Mouse (Mus musculus) frontal cortex, adult (tissue): ENCODE measurements around the gene Pip4k2c.
"Not testable (repeated sequence)": the region's sequence is repeated elsewhere in the genome, so short reads cannot be mapped to it uniquely, and the experiment has no call there.

Experiments used
- ATAC-seq: cut with Nextera tagmentation; 2 replicates; pipeline ENCODE4 v1.9.2; 2017; ENCODE audit warnings: mild to moderate bottlenecking, moderate library complexity, mixed read lengths; ENCODE audit not compliant: low TSS enrichment

Gene Pip4k2c

DNA sequence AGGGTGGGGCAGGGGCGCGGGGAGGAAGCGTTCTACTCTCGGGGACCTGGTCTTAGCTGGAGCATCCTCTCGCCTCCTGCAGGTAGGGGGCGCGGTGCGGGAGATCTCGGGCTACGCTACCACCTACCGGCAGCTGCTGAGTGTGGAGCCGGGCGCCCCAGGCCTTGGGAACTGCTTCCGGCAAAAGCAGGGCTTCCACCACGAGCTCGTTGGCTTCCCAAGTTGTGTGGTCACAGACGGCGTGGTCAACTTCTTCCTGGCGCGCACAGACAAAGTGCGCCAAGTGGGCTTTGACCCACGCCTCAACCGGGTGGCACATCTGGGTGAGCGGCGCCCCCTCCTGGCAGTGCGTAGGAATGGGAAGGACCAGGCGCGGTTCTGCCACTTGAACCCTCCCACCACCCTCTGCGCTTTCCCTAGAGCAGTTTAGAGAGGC, 40.5 kb downstream of the Pip4k2c start:
- peak; percentile 51 for ATAC-seq

DNA sequence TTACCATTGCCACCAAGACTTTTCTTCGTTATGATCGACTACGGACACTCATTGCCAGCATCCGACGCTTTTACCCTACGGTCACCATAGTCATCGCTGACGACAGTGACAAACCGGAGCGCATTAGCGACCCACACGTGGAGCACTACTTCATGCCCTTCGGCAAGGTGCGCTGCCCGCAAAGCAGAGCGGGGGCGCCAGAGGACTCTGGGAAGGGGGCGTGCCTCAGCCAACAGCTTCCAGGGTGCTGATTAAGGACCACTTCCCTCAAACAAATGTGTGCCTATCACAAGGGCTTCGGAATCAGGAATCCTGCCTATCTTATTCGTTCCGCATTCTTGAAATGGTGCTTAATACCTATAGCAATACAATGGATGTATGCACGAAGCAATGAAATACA, 41.4 kb downstream of the Pip4k2c start:
- no peak for ATAC-seq

DNA sequence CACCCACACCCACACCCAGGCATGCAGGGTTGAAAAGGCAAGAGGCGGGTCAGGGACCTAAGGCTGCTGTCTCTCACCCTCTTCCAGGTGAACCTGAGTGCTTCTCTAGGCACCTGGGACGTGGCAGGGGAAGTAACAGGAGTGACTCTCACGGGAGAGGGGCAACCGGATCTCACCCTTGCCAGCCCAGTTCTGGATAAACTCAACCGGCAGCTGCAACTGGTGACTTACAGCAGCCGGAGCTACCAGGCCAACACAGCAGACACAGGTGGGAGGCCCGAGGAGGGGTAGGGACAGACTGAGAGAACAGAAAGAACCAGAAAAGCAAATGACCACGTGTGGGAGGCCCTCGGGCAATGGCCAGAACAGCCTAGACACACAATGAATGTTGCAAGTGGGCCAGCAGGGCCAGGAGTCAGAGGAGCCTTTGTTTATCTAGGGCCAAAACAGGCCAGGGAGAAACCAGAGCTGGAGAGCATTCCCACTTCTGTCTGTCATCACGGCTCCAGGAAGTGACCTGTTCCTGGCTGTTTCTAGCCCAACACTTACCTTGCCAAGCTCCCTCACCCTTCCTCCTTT, 43.7 kb downstream of the Pip4k2c start:
- no peak for ATAC-seq

DNA sequence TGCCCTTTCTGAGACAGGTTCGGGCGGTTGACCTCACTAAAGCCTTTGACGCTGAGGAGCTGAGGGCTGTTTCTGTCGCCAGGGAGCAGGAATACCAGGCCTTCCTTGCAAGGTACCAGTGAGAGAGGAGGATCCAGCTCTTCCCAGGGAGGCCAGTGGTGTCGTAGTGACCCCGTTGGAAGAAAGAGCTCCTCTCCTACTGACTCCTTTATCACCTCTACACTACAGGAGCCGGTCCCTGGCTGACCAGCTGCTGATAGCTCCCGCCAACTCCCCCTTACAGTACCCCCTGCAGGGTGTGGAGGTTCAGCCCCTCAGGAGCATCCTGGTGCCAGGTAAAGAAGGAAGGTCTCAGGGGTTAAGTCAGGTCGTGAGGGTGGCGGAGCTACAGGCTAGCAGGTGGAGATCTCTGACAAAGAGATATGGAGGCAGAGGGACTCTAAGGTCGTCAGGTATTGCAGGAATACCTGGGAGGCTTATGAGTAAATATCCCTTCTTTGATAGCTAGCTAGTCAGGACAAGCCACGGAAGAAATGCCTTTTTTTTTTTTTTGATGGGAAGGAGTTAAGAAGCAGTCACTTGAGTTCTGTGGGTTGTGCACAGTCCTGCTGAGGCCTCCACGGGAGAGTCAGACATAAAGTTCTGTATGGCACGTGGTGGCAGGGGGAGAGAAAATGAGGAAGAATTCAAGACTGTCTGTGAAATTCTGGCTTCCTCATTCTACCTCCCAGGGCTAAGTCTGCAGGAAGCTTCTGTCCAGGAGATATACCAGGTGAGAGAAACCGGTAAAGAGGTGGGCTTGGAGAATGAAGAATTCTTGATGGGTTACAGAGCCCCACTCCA, 44.4 kb downstream of the Pip4k2c start:
- no peak for ATAC-seq

DNA sequence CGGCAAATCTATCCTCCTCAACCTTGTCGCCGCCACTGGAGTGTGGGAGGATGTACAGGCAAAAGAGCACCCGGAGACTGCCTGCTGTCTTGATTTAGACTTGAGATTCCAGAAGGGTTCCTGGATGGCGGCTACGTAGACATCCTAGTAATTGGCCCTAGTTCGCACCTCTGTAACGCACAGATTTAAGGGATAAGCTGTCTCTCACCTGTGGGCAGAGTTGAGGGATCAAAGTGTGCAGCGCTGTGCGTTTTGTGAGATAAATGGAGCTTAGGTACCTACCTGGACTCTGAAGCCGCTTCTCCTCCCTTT, 45.0 kb downstream of the Pip4k2c start:
- ATAC-seq = no peak

DNA sequence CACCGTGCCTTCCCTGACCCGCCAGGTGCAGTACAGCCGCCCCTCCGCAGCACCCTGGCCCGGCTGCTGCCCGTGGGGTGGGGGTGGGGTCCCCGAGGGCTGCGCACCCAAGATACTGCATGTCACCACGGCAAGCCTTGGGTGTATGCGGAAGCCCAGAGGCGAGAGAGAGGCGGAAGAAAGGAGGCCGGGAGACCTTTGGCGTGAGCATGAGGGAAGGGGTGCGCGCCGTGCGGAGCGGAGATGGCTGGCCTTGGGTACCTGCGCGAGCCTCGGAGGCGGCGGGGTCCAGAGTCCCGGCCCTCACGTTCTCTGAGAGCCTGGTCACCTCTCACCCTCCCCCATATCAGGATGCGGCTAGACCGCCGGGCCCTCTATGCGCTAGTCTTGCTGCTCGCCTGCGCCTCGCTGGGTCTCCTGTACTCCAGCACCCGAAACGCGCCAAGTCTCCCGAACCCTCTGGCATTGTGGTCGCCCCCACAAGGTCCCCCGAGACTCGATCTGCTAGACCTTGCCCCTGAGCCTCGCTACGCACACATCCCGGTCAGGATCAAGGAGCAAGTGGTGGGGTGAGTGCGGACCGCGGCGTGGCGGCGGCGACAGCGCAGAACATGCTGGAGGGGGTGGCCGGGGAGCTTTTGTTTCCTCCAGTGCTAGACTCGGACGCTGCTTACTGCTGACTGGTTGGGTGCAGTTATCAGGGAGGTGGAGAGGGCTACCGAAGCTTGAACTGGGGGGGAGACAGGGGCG, 45.6 kb downstream of the Pip4k2c start:
- ATAC-seq = peak; percentile 7; the same call in 1 of the 2 replicates

DNA sequence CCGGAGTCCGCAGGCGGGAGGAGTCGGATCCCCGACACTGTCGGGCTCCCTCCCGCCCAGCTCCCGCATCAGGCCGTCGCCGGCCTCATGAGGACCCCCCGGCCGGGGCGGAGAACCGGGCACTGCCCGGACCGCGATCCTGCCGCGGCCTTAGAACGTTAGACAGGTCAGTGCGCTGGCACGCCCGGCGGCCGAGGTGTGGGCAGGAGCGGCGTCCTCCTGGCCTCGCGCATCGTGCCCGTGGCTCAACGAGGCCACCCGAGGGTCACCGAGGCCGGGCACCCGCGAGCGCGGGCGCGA, 46.1 kb downstream of the Pip4k2c start:
- peak; percentile 17; the same call in 1 of the 2 replicates for ATAC-seq

DNA sequence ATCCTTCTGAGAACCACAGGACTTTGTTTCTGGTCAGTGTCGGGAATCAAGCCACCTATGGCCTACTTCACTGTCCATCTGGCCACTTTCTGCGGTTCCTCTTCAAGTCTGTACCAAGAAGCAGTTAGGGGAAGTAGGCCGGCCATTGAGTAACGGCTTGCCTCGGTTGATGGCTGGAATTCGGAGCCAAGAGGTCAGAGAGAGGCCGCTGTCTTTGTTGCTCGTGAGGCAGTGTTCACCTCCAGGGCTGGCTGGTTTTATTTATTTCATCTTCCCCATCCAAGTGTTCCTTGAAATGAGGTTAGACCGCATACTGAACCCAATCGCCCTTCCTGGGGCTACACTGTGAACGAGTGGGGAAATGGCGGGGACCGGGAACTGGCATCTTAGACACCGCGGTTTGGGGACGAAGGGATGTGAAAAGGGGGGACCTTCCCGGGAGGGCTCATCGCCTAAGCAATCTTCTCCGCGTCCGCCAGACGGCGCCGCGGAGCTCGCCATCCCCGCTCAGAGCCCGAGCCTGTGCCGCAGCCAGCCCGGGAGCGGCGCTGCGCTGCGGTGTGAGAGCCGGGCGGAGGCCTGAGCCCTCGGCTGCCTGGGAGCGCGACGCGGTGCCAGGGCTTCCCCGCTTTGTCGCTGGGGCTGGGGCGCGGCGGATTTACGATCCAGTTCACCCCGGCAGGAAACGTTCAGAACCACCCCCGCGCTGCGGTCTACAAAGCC, 46.6 kb downstream of the Pip4k2c start, which contains the start of gene B4galnt1:
TSS of gene B4galnt1 (plus strand) at position 595 of the 723 bp plus-strand sequence.
- peak; percentile 61 for ATAC-seq

DNA sequence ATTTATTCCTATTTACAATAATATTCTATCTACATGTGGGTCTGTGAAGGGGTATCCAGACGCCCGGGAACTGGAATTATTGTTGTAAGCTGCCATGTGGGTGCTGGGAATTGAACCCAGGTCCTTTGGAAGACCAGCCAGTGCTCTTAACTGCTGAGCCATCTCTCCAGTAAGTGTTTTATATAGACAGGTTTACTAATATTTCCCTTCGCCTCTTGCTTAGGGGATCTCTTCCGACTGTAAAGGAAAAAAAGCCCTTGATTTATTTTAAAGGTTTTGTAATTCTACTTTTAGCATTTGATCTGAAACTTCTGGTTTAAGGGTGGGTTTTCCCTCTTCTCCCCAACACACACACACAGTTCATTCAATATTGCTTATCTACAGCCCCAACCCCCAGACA, 47.2 kb downstream of the Pip4k2c start:
- ATAC-seq = no peak

DNA sequence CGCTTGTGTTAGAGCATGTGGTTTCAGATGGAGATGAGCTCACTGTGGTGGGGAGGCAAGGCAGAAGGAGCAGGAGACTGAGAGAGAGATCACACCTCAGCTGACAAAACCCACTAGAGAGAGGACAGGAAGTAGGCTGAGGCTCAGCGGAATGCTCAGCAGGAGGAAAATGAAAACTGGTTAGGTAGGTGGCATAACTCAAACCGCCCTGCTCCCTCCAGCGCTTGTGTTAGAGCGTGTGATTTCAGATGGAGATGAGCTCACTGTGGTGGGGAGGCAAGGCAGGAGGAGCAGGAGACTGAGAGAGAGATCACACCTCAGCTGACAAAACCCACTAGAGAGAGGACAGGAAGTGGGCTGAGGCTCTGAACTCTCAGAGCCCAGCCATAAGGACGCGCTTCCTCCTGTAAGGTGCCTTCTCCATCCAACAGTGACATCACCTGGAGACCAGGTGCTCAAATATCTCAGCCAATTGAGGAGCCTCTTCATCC, 48.6 kb downstream of the Pip4k2c start:
- peak; percentile 79 for ATAC-seq

DNA sequence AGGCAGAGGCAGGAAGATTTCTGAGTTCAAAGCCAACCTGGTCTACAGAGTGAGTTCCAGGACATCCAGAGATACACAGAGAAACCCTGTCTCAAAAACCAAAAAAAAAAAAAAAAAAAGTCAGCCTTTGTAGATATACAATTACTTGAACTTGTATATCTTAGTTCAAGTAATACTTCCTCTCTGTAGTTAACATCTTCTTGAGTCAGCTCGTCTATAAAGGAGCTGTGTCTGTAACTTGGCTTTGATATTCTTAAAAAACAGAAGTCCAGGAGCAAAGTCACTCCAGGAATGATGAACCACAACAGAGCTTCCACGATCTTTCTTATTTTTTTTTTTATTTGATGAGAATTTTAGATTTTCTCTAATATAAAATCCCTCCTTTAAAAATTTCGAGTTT, 50.7 kb downstream of the Pip4k2c start:
- ATAC-seq = no peak

DNA sequence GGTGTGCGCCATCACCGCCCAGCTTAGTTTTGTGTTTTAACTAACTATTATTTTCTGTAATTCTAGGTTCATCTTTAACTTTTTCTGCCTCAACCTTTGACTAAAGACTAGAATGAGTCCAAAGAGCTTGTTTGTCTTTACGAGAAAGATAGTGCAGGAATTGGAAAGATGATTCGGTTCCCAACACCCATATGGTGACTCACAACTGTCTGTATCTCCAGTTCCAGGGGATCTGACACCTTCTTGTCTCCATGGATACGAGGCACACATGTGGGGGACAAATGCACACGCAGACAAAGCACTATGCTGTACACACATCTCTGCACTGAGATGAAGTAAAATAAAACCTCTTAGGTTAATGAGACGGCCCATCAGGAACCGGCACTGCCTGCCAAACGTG, 51.3 kb downstream of the Pip4k2c start:
- peak; percentile 29; the same call in 1 of the 2 replicates for ATAC-seq

DNA sequence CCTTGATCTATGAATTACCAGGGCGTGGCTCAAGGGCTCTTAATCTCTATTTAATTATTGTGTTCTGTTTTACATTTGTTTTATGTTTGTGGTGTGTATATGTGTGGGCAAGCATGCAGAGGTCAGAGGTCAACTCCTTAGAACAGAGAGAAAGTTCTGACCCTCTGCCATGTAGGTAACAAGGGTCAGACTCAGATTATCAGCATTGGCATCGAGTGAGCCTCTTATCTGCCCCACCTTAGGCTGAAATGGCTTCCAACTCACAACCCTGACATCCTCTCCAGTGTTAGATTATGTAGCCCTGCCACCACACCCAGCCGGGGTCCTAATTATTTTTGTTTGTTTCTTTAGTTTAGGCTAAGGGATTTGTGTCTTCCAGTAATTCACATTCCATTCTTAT, 52.9 kb downstream of the Pip4k2c start:
- no peak for ATAC-seq

DNA sequence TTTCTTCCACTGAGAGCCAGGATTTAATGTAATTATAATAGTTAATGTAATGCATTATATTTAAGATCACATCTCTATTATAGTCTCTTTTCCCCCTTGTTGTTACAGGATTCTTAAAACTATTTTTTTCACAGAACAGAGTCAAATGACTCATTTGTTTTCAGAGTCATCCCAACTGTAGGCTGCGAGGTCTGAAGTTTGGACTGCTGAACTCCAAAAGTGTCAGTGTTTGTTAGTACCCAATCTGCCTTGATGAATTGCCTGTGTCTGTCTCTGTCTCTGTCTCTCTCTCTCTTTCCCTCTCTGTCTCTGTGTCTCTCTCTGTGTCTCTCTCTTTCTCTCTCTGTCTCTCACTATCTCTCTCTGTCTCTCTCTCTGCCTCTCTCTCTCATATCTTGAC, 54.9 kb downstream of the Pip4k2c start:
- ATAC-seq = no peak

DNA sequence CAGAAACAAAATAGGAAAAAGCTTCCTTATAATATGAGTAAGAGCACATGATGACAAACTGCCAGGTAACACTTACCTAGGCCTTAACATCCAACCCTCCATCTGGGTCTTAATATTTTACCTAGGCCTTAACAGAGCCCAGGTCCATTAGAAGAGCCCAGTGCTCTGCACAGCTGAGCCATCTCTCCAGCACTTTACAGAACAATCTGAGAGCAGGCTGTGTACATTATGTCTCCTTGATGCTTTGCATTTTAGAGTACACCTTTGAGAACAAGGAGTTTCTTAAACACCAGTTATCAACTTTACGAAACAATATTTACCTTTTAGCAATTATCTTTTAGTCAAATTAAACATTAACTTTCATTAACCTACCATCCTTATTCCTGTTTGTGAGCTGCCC, 55.3 kb downstream of the Pip4k2c start:
- ATAC-seq = no peak

DNA sequence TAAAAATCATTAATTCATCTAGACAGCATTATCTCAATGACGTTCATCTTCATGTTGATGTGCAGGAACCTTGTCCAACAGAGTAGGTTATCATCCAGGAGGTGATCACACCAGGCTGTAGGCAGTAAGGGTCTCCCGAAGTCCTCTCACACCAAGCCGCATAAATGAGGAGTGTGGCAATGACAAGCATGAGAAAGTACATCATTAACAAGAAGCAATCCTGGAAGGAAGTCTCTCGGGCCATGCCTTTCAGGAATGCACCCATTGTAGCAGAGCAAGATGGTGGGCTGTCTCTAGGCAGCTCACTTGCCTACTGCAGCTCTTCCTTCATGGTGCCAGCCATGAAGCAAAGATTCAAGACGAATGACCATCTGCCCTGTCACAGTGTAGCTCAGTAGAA, 56.7 kb downstream of the Pip4k2c start:
- ATAC-seq = no peak

DNA sequence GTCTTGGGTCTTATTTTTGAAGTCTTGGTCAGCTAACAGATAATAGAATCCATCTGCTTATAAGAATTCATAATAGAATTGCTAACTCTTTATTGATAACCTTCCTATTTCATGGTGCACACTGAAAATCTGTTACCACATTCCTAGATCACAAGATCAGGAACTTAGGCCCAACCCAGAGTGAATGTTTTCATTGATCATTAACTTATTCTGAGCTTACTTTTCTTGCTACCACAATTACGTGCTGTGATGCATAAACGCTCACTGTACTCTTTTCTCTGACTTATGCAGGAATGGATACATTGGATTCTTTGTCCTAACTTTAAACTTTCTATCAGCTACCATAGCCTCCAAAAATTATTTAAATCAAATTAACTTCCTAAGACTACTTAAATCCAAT, 57.1 kb downstream of the Pip4k2c start:
- ATAC-seq = no peak

DNA sequence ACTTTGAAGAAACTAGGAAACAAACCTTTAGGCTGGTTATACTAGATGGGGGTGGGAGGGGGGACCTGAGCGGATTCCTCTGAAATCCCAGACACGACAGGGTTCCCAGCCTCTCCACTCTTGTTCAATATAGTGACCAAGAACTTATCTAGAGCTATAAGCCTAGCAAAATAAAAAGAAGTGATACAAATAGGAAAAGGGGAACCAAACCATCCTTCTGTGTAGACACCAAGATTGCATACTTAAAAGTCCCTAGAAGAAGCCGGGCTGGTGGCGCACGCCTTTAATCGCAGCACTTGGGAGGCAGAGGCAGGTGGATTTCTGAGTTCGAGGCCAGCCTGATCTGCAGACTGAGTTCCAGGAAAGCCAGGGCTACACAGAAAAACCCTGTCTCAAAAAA, 58.1 kb downstream of the Pip4k2c start:
- no peak for ATAC-seq

DNA sequence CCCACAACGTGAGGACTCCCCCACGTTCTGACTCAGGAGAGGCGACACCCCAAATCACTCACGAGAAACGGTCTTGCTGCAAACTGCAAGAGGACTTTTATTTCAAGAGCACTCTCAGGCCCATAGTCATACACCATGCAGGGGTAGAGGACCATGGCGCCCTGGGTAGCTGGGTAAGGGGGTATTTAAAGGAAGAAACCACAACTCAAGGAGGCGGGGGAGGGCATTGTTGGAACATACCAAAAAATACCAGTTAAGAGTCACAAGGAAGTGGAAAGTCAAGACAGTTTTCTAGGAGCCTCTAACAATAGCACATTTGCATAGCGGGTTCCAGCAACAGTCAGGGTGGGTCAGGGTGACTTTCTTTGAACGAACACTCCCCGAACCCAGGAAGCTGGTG, 58.8 kb downstream of the Pip4k2c start:
- not testable (repeated sequence) for ATAC-seq

DNA sequence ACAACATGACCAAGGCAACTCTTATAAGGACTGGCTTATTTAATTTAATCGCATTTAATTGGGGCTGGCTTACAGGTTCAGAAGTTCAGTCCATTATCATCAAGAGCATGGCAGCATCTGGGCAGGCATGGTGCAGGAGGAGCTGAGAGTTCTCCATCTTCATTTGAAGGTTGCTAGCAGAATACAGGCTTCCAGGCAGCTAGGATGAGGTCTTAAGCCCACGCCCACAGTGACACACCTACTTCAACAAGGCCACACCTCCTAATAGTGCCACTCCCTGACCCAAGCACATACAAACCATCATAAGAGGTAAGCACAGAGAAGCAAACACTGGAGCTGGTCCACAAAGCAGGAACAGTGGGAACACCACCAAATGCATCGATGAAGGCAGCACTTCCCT, 60.2 kb downstream of the Pip4k2c start:
- ATAC-seq = not testable (repeated sequence)

DNA sequence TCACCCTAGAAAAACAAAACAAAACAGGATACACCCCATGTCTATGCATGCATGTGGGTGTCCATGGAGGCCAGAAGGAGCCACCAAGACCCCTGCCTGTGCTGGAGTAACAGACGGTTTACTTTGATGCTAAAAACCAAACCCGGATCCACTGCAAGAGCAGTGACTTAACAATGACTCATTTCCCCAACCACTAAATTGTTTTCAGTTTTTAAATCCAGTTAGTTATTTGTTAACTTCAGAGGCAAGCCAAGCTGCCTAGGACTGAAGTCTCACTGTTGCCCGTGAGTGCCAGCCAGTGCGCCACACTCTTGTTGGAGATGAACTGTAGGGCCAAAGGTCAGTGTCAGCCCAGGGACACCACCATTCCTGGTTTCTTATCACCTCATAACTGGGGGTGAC, 60.9 kb downstream of the Pip4k2c start:
- ATAC-seq = no peak

DNA sequence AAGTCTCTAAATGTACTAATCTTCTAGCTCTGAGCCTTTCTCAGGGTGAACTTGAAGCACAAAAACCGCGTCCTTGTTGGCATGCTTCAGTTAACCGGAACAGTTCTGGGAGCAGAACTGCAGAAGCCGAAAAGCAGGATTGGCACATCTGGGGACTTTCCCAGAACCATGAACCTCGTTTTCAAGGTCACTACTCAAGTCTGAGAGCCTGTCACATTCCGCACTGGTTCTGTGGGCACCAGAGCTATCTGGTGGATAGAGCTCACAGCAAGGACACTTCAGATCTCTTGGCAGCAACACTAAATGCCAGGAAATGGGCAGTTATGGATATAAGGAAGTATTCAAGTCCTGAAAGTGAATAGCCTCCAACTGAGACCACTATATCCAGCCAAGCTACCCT, 64.2 kb downstream of the Pip4k2c start:
- ATAC-seq = no peak
